Mouse (Mus musculus) neutrophil, adult 65 days (primary cell): ENCODE data around the gene Hist1h2bp. TPM values are rescaled to one million over a fixed set of nuclear protein-coding genes. Genes with fewer than 3 reads are reported as not detected.

ENCODE experiments used
- total RNA-seq: library from RNA; stranded (reverse); gene quantifications from 2 replicates; pipeline ENCODE4 v1.2.4, GENCODE M21; 2023

Hist1h2bp gene
- total RNA-seq: 316 and 334 TPM in 2 replicates

DNA sequence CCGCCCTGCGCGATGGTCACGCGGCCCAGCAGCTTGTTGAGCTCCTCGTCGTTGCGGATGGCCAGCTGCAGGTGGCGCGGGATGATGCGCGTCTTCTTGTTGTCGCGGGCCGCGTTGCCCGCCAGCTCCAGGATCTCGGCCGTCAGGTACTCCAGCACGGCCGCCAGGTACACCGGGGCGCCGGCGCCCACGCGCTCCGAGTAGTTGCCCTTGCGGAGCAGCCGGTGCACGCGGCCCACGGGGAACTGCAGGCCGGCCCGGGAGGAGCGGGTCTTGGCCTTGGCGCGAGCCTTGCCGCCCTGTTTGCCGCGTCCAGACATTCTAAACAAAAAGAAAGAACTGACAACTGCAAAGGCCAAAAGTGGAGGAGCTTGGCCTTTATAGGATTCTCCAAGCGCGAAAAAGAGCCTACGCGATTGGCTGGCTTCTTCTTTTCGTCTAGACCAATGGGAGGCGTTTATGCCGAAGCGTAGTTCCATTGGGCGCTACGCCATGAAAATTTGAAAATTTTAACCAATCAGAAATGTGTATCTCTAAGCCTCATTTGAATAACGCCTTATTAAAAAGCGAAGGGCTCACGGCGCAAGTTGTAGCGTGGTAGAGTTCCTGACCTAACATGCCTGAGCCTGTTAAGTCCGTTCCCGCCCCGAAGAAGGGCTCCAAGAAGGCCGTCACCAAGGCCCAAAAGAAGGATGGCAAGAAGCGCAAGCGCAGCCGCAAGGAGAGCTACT, at the start of gene Hist1h2bp, which contains the start of gene Hist1h2an:
TSS of gene Hist1h2bp (plus strand) at position 563 of the 731 bp plus-strand sequence.
TSS of gene Hist1h2an (minus strand) at position 320 of the 731 bp plus-strand sequence.

GRCm38 (mm10) chr13:21750159-21751017, 36.9 kb upstream of the Hist1h2bp start, which contains the start of gene Hist1h4k:
TSS of gene Hist1h4k (minus strand) at chr13:21750505.

GRCm38 (mm10) chr13:21753524-21754285, 33.6 kb upstream of the Hist1h2bp start, which contains the start of the genes Hist1h2ak and Hist1h2bn:
TSS of gene Hist1h2ak (minus strand) at chr13:21753827.
TSS of gene Hist1h2bn (plus strand) at chr13:21754123.

GRCm38 (mm10) chr13:21779767-21780731, 7.2 kb upstream of the Hist1h2bp start, which contains the start of gene Hist1h1b:
TSS of gene Hist1h1b (minus strand) at chr13:21780625.

DNA sequence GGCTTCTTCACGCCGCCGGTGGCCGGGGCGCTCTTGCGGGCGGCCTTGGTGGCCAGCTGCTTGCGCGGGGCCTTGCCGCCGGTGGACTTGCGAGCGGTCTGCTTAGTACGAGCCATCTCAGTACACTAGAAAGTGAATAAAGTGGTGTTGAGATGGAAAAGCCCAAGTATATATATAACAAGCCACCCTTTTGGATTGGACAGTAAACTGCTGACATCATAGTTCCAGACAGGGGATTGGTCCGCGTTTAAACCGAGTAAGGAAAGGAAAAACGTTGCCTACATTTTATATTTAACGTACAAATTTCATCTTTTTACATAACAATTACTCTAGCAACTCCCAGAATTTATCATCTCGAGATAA, 4.0 kb upstream of the Hist1h2bp start, which contains the start of gene Hist1h3i:
TSS of gene Hist1h3i (minus strand) at position 116 of the 363 bp plus-strand sequence.

GRCm38 (mm10) chr13:21810073-21810472, 22.8 kb downstream of the Hist1h2bp start, which contains the start of the genes Hist1h2bq and Hist1h2ao:
TSS of gene Hist1h2bq (minus strand) at chr13:21810197.
TSS of gene Hist1h2ao (plus strand) at chr13:21810465.

DNA sequence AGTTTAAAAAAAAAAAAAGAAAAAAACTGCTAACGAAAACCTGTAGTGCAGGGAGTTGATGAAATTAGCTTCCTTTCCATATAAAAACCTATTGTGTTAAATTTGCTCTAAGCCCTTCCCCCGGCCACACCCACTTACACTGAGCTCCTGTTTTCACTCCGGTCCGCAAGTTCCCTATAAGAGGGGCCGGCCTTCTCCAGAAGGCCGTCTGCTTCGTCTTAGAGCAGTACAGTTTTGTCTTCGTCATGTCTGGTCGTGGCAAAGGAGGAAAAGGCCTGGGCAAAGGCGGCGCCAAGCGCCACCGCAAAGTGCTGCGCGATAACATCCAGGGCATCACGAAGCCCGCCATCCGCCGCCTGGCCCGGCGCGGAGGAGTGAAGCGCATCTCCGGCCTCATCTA, 24.3 kb downstream of the Hist1h2bp start, which contains the start of gene Hist1h4m:
TSS of gene Hist1h4m (plus strand) at position 208 of the 400 bp plus-strand sequence.

GRCm38 (mm10) chr13:21831418-21832394, 44.4 kb downstream of the Hist1h2bp start, which contains the start of gene Hist1h4n:
TSS of gene Hist1h4n (minus strand) at chr13:21832196.

DNA sequence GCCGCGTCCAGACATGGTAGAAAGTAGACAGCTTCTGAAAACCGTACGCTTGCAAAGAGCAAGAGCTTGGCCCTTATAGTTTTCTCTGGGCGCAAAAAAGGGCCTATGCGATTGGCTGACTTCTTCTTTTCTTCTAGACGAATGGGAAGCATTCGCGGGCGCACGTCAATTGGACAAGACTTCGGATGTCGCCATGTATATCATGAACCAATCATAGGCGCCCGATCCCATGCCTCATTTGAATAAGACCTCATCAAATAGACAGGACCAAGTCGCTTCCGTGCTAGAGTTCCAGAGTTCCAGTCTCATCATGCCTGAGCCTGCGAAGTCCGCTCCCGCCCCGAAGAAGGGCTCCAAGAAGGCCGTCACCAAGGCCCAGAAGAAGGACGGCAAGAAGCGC, 46.2 kb downstream of the Hist1h2bp start, which contains the start of the genes Hist1h2ap and Hist1h2br:
TSS of gene Hist1h2ap (minus strand) at position 47 of the 400 bp plus-strand sequence.
TSS of gene Hist1h2br (plus strand) at position 283 of the 400 bp plus-strand sequence.

Other genes with a start within 250 kb of the Hist1h2bp start
- gene Olfr1366, start 244.7 kb upstream of the Hist1h2bp start, total RNA-seq: not detected in 2 replicates
- not detected in 2 replicates for gene Olfr1535, start 227.6 kb upstream of the Hist1h2bp start, total RNA-seq
- gene Olfr1364, start 205.7 kb upstream of the Hist1h2bp start, total RNA-seq: not detected in 2 replicates
- gene Olfr1362, start 173.4 kb upstream of the Hist1h2bp start, total RNA-seq: not detected in 2 replicates
- gene Olfr11, start 144.9 kb upstream of the Hist1h2bp start, total RNA-seq: not detected in 2 replicates
- gene Olfr1361, start 124.1 kb upstream of the Hist1h2bp start, total RNA-seq: not detected in 2 replicates
- gene Olfr1360, start 110.1 kb upstream of the Hist1h2bp start, total RNA-seq: not detected in 2 replicates
- not detected in 2 replicates for gene Olfr1359, start 89.3 kb upstream of the Hist1h2bp start, total RNA-seq
- 555 and 664 TPM in 2 replicates for gene Hist1h2bl, start 71.3 kb upstream of the Hist1h2bp start, total RNA-seq
- gene Hist1h2ai, start 71.0 kb upstream of the Hist1h2bp start, total RNA-seq: 246 and 285 TPM in 2 replicates
- gene Hist1h3h, start 69.8 kb upstream of the Hist1h2bp start, total RNA-seq: 883 and 948 TPM in 2 replicates
- 134 and 170 TPM in 2 replicates for gene Hist1h2bm, start 65.4 kb upstream of the Hist1h2bp start, total RNA-seq
- 66.9 and 93.4 TPM in 2 replicates for gene Hist1h4j, start 52.4 kb upstream of the Hist1h2bp start, total RNA-seq
- gene Hist1h4k, start 37.0 kb upstream of the Hist1h2bp start, total RNA-seq: 1,648 and 2,005 TPM in 2 replicates
- gene Hist1h2ak, start 33.6 kb upstream of the Hist1h2bp start, total RNA-seq: 280 and 284 TPM in 2 replicates
- 414 and 492 TPM in 2 replicates for gene Hist1h2bn, start 33.3 kb upstream of the Hist1h2bp start, total RNA-seq
- 343 and 349 TPM in 2 replicates for gene Hist1h1b, start 6.8 kb upstream of the Hist1h2bp start, total RNA-seq
- 850 and 1,006 TPM in 2 replicates for gene Hist1h3i, start 4.1 kb upstream of the Hist1h2bp start, total RNA-seq
- gene Hist1h2an, start 243 bp upstream of the Hist1h2bp start, total RNA-seq: 108 and 113 TPM in 2 replicates
- gene Hist1h2bq, start 22.7 kb downstream of the Hist1h2bp start, total RNA-seq: 732 and 971 TPM in 2 replicates
- 940 and 1,538 TPM in 2 replicates for gene Hist1h2ao, start 23.0 kb downstream of the Hist1h2bp start, total RNA-seq
- gene Hist1h4m, start 24.3 kb downstream of the Hist1h2bp start, total RNA-seq: 869 and 934 TPM in 2 replicates
- 196 and 307 TPM in 2 replicates for gene Hist1h4n, start 44.7 kb downstream of the Hist1h2bp start, total RNA-seq
- gene Hist1h2ap, start 46.0 kb downstream of the Hist1h2bp start, total RNA-seq: 286 and 375 TPM in 2 replicates
- 735 and 957 TPM in 2 replicates for gene Hist1h2br, start 46.3 kb downstream of the Hist1h2bp start, total RNA-seq
- 0.36 and 0.54 TPM in 2 replicates for gene Zfp184, start 157.6 kb downstream of the Hist1h2bp start, total RNA-seq
- gene Pom121l2, start 193.7 kb downstream of the Hist1h2bp start, total RNA-seq: not detected in 2 replicates
- gene Prss16, start 222.3 kb downstream of the Hist1h2bp start, total RNA-seq: 1.2 and 3.2 TPM in 2 replicates
- gene Hist1h2ah, start 248.1 kb downstream of the Hist1h2bp start, total RNA-seq: 251 and 417 TPM in 2 replicates
- 727 and 900 TPM in 2 replicates for gene Hist1h2bk, start 248.4 kb downstream of the Hist1h2bp start, total RNA-seq